Comparison of ENCODE assay signal across 8 mouse cellular contexts in the genomic region with DNA sequence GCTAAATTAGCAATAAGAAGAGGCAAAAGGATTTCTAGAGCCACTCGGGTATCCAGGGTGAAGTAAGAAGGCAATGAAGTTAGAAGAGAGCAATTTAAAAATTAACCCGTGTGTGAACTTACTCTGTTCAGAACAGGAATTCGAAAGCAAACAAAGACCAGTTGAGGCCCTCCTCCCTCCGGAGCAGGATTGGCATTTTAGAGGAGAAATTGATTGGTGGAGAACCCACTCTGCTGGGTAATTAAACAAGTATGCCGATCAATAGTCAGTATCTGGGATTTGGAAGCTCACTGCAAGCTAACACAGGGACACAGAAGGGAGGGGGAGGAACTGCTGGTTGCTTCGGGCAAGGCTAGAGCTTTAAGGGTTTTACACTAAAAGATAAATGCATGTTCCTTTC.
A peak's percentile ranks its signal among the peaks of the same experiment; 100 is the strongest.
DNase-seq lines count a peak whose midpoint lies in the region; ATAC-seq and TF ChIP-seq lines count a peak whose summit lies in the region.
"Had no signal": no experiment of that assay in that cellular context is flagged by ENCODE, and none has a peak within 500 bp of the region (broad histone marks: within the 10 kb centered on the region; RNA-seq: fewer than 3 reads in every experiment).

No protein-coding gene starts in this region.

- no peak overlapping the region for H3K9ac ChIP-seq in forebrain, embryonic 16.5 days (replicated peaks; ENCODE audit: low read depth, low read length)
- H3K9ac ChIP-seq in kidney, postnatal 0 days (ENCODE audit: low read depth, low read length), result peak overlapping the region; percentile 35; the same call in 1 of the 2 replicates
- no peak overlapping the region for H3K9ac ChIP-seq in midbrain, embryonic 16.5 days (ENCODE audit: low read depth, low read length)
- H3K9ac ChIP-seq in heart, embryonic 12.5 days, result no peak overlapping the region

- peak; percentile 50; the same call in 1 of the 2 replicates for ATAC-seq in forebrain, embryonic 16.5 days
- ATAC-seq in kidney, postnatal 0 days (replicated peaks; ENCODE audit: low FRiP score, low read depth), result 0 out of 2 replicates have a peak, but pooled peaks have one; percentile 44
- peak; percentile 48; the same call in 1 of the 2 replicates for ATAC-seq in midbrain, embryonic 16.5 days
- ATAC-seq in heart, embryonic 12.5 days (ENCODE audit: insufficient number of reproducible peaks, low FRiP score), result no peak

- H3K4me2 ChIP-seq in forebrain, embryonic 16.5 days (ENCODE audit: low read length), result no peak overlapping the region
- H3K4me2 ChIP-seq in kidney, postnatal 0 days (ENCODE audit: low read length), result peak overlapping the region; percentile 30
- no peak overlapping the region for H3K4me2 ChIP-seq in midbrain, embryonic 16.5 days (ENCODE audit: low read length)
- H3K4me2 ChIP-seq in heart, embryonic 12.5 days, result no peak overlapping the region

- H3K36me3 ChIP-seq in embryonic facial prominence, embryonic 10.5 days (replicated peaks), result no peaks in the 10 kb centered on the region
- no peaks in the 10 kb centered on the region for H3K36me3 ChIP-seq in forebrain, embryonic 16.5 days (ENCODE audit: control insufficient read depth, insufficient read depth)
- H3K36me3 ChIP-seq in kidney, postnatal 0 days (ENCODE audit: insufficient read depth, low read length), result no peaks in the 10 kb centered on the region
- H3K36me3 ChIP-seq in midbrain, embryonic 16.5 days (ENCODE audit: control insufficient read depth, insufficient read depth, low read length), result no peaks in the 10 kb centered on the region
- H3K36me3 ChIP-seq in heart, embryonic 12.5 days, result no peaks in the 10 kb centered on the region

- no peaks in the 10 kb centered on the region for H3K9me3 ChIP-seq in embryonic facial prominence, embryonic 10.5 days
- no peaks in the 10 kb centered on the region for H3K9me3 ChIP-seq in forebrain, embryonic 16.5 days (ENCODE audit: control insufficient read depth, low read length)
- H3K9me3 ChIP-seq in kidney, postnatal 0 days (replicated peaks; ENCODE audit: low read length), result no peaks in the 10 kb centered on the region
- H3K9me3 ChIP-seq in midbrain, embryonic 16.5 days (replicated peaks; ENCODE audit: control insufficient read depth, low read length, poor library complexity, severe bottlenecking), result no peaks in the 10 kb centered on the region
- H3K9me3 ChIP-seq in heart, embryonic 12.5 days (replicated peaks), result no peaks in the 10 kb centered on the region

- no peak overlapping the region for H3K4me3 ChIP-seq in embryonic facial prominence, embryonic 10.5 days
- H3K4me3 ChIP-seq in forebrain, embryonic 16.5 days (replicated peaks; ENCODE audit: low read length), result no peak overlapping the region
- no peak overlapping the region for H3K4me3 ChIP-seq in kidney, postnatal 0 days (replicated peaks; ENCODE audit: low read depth, low read length)
- H3K4me3 ChIP-seq in midbrain, embryonic 16.5 days (ENCODE audit: low read depth, low read length), result no peak overlapping the region
- H3K4me3 ChIP-seq in heart, embryonic 12.5 days, result no peak overlapping the region

- no peaks in the 10 kb centered on the region for H3K27me3 ChIP-seq in embryonic facial prominence, embryonic 10.5 days (replicated peaks; ENCODE audit: low read depth, poor library complexity, severe bottlenecking)
- H3K27me3 ChIP-seq in forebrain, embryonic 16.5 days (replicated peaks; ENCODE audit: control insufficient read depth, insufficient read depth, low read length), result no peaks in the 10 kb centered on the region
- H3K27me3 ChIP-seq in kidney, postnatal 0 days (ENCODE audit: insufficient read depth, low read length), result no peaks in the 10 kb centered on the region
- H3K27me3 ChIP-seq in midbrain, embryonic 16.5 days (ENCODE audit: control insufficient read depth, insufficient read depth, low read depth, low read length), result no peaks in the 10 kb centered on the region
- H3K27me3 ChIP-seq in heart, embryonic 12.5 days (replicated peaks), result no peaks in the 10 kb centered on the region

- WGBS in embryonic facial prominence, embryonic 10.5 days, result 23% methylated on average over 6 of the region's 6 CpGs
- 6% methylated on average over 6 of the region's 6 CpGs for WGBS in forebrain, embryonic 16.5 days
- 22% methylated on average over 6 of the region's 6 CpGs for WGBS in kidney, postnatal 0 days
- WGBS in midbrain, embryonic 16.5 days, result 25% methylated on average over 6 of the region's 6 CpGs
- WGBS in heart, embryonic 12.5 days, result 65% methylated on average over 6 of the region's 6 CpGs

- peak overlapping the region; percentile 66 for H3K27ac ChIP-seq in embryonic facial prominence, embryonic 10.5 days (replicated peaks)
- H3K27ac ChIP-seq in forebrain, embryonic 16.5 days (ENCODE audit: low read length), result no peak overlapping the region
- peak overlapping the region; percentile 87 for H3K27ac ChIP-seq in kidney, postnatal 0 days
- H3K27ac ChIP-seq in midbrain, embryonic 16.5 days (ENCODE audit: low read length), result no peak overlapping the region
- no peak overlapping the region for H3K27ac ChIP-seq in heart, embryonic 12.5 days (ENCODE audit: poor library complexity, severe bottlenecking)

- H3K4me1 ChIP-seq in embryonic facial prominence, embryonic 10.5 days, result peaks cover 18% of the 10 kb centered on the region
- peaks cover 12% of the 10 kb centered on the region for H3K4me1 ChIP-seq in forebrain, embryonic 16.5 days (replicated peaks; ENCODE audit: control insufficient read depth, insufficient read depth, low read length)
- 0 out of 2 replicates have a peak, but pooled peaks cover 4% of the 10 kb centered on the region for H3K4me1 ChIP-seq in kidney, postnatal 0 days (replicated peaks; ENCODE audit: insufficient read depth, low read length)
- H3K4me1 ChIP-seq in midbrain, embryonic 16.5 days (ENCODE audit: control insufficient read depth, insufficient read depth, low read length), result peaks cover 6% of the 10 kb centered on the region; the same call in 1 of the 2 replicates
- peaks cover 27% of the 10 kb centered on the region for H3K4me1 ChIP-seq in heart, embryonic 12.5 days (replicated peaks)

- DNase-seq in embryonic facial prominence, embryonic 10.5 days (ENCODE audit: low spot score), result peak; percentile 14
- peak; percentile 39 for DNase-seq in kidney, postnatal 0 days (ENCODE audit: low spot score)
- DNase-seq in ovary, postnatal 36 days (ENCODE audit: low spot score), result no peak
- DNase-seq in right cerebral cortex, postnatal 25 days, result no peak
- DNase-seq: cerebellum, adult 11-12 months had no signal

- no peak for TF ChIP-seq CTCF in kidney, postnatal 0 days (IDR thresholded peaks at IDR 0.05; ENCODE audit: low read depth)

Comparison
In these comparisons a context has a peak if more than half of its experiments do, and no peak if none do; other contexts are left out.
1. DNase-seq: peak in embryonic facial prominence, embryonic 10.5 days (single experiment) and kidney, postnatal 0 days (single experiment); none in ovary, postnatal 36 days (single experiment) and right cerebral cortex, postnatal 25 days (single experiment).
2. H3K27ac ChIP-seq: peak in embryonic facial prominence, embryonic 10.5 days (single experiment) and kidney, postnatal 0 days (single experiment); none in forebrain, embryonic 16.5 days (single experiment), midbrain, embryonic 16.5 days (single experiment) and heart, embryonic 12.5 days (single experiment).